Mouse (Mus musculus) neural tube, embryonic 11.5 days (tissue): Measurements from ENCODE around the gene Paxx. TPM values are rescaled to one million over a fixed set of nuclear protein-coding genes. Genes with fewer than 3 reads are reported as not detected.

Source experiments
- ATAC-seq: fragments of 200-750 bp; cut with Nextera tagmentation; 2 replicates; pipeline ENCODE4 v1.8.0; 2017; ENCODE audit warnings: moderate number of reproducible peaks, mild to moderate bottlenecking, moderate TSS enrichment, moderate library complexity; ENCODE audit not compliant: insufficient read depth, low FRiP score, low TSS enrichment
- DNase-seq: peaks from one replicate; pipeline ENCODE4 v3.0.0-alpha.2; 2015; ENCODE audit warnings: low spot score
- H3K27ac ChIP-seq: fragments of 300-500 bp; sonication (generic); 2 replicates; pipeline ENCODE4 v1.5.1; 2014; ENCODE audit warnings: low read depth, mild to moderate bottlenecking, low read length
- H3K27me3 ChIP-seq: fragments of 300-500 bp; sonication (generic); 2 replicates; pipeline ENCODE4 v1.6.1; 2014; ENCODE audit warnings: mild to moderate bottlenecking, low read length, mixed read lengths; ENCODE audit not compliant: control insufficient read depth, insufficient read depth
- H3K36me3 ChIP-seq: fragments of 300-500 bp; sonication (generic); 2 replicates; pipeline ENCODE4 v1.6.1; 2014; ENCODE audit warnings: mild to moderate bottlenecking, low read length, moderate library complexity, mixed read lengths; ENCODE audit not compliant: control insufficient read depth, insufficient read depth
- H3K4me1 ChIP-seq: fragments of 300-500 bp; sonication (generic); 2 replicates; pipeline ENCODE4 v1.6.1; 2014; ENCODE audit warnings: low read length, mixed read lengths; ENCODE audit not compliant: control insufficient read depth, insufficient read depth
- H3K4me2 ChIP-seq: fragments of 300-500 bp; sonication (generic); 2 replicates; pipeline ENCODE4 v1.6.1; 2014; ENCODE audit warnings: low read depth, mild to moderate bottlenecking, moderate library complexity
- H3K4me3 ChIP-seq: fragments of 300-500 bp; sonication (generic); 2 replicates; pipeline ENCODE4 v1.5.1; 2014; ENCODE audit warnings: low read depth, low read length
- H3K9ac ChIP-seq: fragments of 300-500 bp; sonication (generic); 2 replicates; pipeline ENCODE4 v1.6.1; 2014; ENCODE audit warnings: mild to moderate bottlenecking, low read length
- H3K9me3 ChIP-seq: fragments of 300-500 bp; sonication (generic); 2 replicates; pipeline ENCODE4 v1.6.1; 2016; ENCODE audit warnings: low read length; ENCODE audit not compliant: control insufficient read depth
- WGBS: fragments of 180-500 bp; shearing (Covaris S2); extraction: QIAGEN DNeasy Blood & Tissue Kit; methylation state at CpG from one replicate; pipeline ENCODE4 v1.1.7; 2014; 5-methylcytosine and 5-hydroxymethylcytosine counted together
- polyA plus RNA-seq: library from polyadenylated mRNA; unstranded; fragments of >200 nt; fragmentation: Nextera tagmentation; extraction: Ambion mirVana; gene quantifications from 2 replicates; pipeline ENCODE4 v1.2.1, GENCODE M21; 2014

Gene Paxx
- 22.0 and 26.3 TPM in 2 replicates for polyA plus RNA-seq

- DNase-seq: peak; percentile 90
- Histone ChIP-seq H3K4me3 (peak within 1 kb of the TSS; percentile 73), H3K9ac (peak within 1 kb of the TSS; percentile 56), H3K4me1 (peaks cover 5% of the 10 kb centered on the region), H3K9me3 (no peaks in the 10 kb centered on the region), H3K27me3 (no peaks in the 10 kb centered on the region), H3K4me2 (peak within 1 kb of the TSS; percentile 67), H3K27ac (peak within 1 kb of the TSS; percentile 68; the same call in 1 of the 2 replicates), H3K36me3 (no peaks in the 10 kb centered on the region; the same call in 1 of the 2 replicates)
- WGBS: 1% methylated on average over 48 of the region's 48 CpGs
- peak; percentile 87 for ATAC-seq
These were observed at the start of gene Paxx for GRCm38 (mm10) chr2:25460551-25461309. TSS of gene Paxx (minus strand) at chr2:25461094.

- WGBS: 68% methylated on average over 3 of the region's 3 CpGs
- H3K27ac ChIP-seq: no peak overlapping the region
These were observed 49.0 kb upstream of the Paxx start for GRCm38 (mm10) chr2:25509912-25510311.

GRCm38 (mm10) chr2:25506964-25507363 lies 46.1 kb upstream of the Paxx start:
- H3K27ac ChIP-seq: no peak overlapping the region
- no peak overlapping the region for H3K4me2 ChIP-seq
- ATAC-seq: no peak
- H3K27me3 ChIP-seq: no peaks in the 10 kb centered on the region
- no peak overlapping the region for H3K4me3 ChIP-seq
- WGBS: 37% methylated on average over 5 of the region's 5 CpGs
- peaks cover 9% of the 10 kb centered on the region for H3K36me3 ChIP-seq
- no peak for DNase-seq
- H3K9ac ChIP-seq: no peak overlapping the region
- H3K9me3 ChIP-seq: no peaks in the 10 kb centered on the region
- H3K4me1 ChIP-seq: 0 out of 2 replicates have a peak, but pooled peaks cover 1% of the 10 kb centered on the region

More at GRCm38 (mm10) chr2:25509912-25510311, 49.0 kb upstream of the Paxx start:
- no peaks in the 10 kb centered on the region for H3K27me3 ChIP-seq
- ATAC-seq (no peak), DNase-seq (no peak)
- peaks cover 4% of the 10 kb centered on the region for H3K36me3 ChIP-seq
- no peak overlapping the region for H3K9ac ChIP-seq
- H3K9me3 ChIP-seq: no peaks in the 10 kb centered on the region
- H3K4me3 ChIP-seq: no peak overlapping the region
- H3K4me1 ChIP-seq: no peaks in the 10 kb centered on the region
- H3K4me2 ChIP-seq: no peak overlapping the region

- DNase-seq (no peak), ATAC-seq (no peak)
- H3K27ac ChIP-seq: no peak overlapping the region
- H3K4me2 ChIP-seq: no peak overlapping the region
- peaks cover 8% of the 10 kb centered on the region; the same call in 1 of the 2 replicates for H3K4me1 ChIP-seq
- WGBS: 95% methylated on average over 4 of the region's 4 CpGs
- H3K27me3 ChIP-seq: no peaks in the 10 kb centered on the region
- H3K4me3 ChIP-seq: no peak overlapping the region
- peaks cover 9% of the 10 kb centered on the region for H3K36me3 ChIP-seq
- no peaks in the 10 kb centered on the region for H3K9me3 ChIP-seq
- no peak overlapping the region for H3K9ac ChIP-seq
These were observed 45.0 kb upstream of the Paxx start for GRCm38 (mm10) chr2:25505860-25506259.

GRCm38 (mm10) chr2:25505000-25505399 lies 44.1 kb upstream of the Paxx start:
- WGBS: 71% methylated on average over 1 of the region's 1 CpGs
- Histone ChIP-seq H3K9ac (no peak overlapping the region), H3K9me3 (no peaks in the 10 kb centered on the region), H3K36me3 (peaks cover 9% of the 10 kb centered on the region), H3K4me3 (no peak overlapping the region), H3K27me3 (no peaks in the 10 kb centered on the region), H3K4me2 (no peak overlapping the region), H3K4me1 (peaks cover 8% of the 10 kb centered on the region; the same call in 1 of the 2 replicates), H3K27ac (no peak overlapping the region)
- DNase-seq (no peak), ATAC-seq (no peak)

GRCm38 (mm10) chr2:25504538-25504937 lies 43.6 kb upstream of the Paxx start:
- Histone ChIP-seq H3K9me3 (no peaks in the 10 kb centered on the region), H3K27me3 (no peaks in the 10 kb centered on the region), H3K36me3 (peaks cover 9% of the 10 kb centered on the region), H3K4me3 (no peak overlapping the region), H3K27ac (no peak overlapping the region), H3K9ac (no peak overlapping the region), H3K4me2 (no peak overlapping the region), H3K4me1 (peaks cover 8% of the 10 kb centered on the region; the same call in 1 of the 2 replicates)
- 98% methylated on average over 19 of the region's 19 CpGs for WGBS
- no peak for DNase-seq
- ATAC-seq: no peak

GRCm38 (mm10) chr2:25502726-25503125 lies 41.8 kb upstream of the Paxx start:
- no peak overlapping the region for H3K4me3 ChIP-seq
- H3K4me2 ChIP-seq: no peak overlapping the region
- WGBS: 87% methylated on average over 3 of the region's 3 CpGs

GRCm38 (mm10) chr2:25501593-25502486 lies 40.9 kb upstream of the Paxx start, which contains the start of gene C8g:
TSS of gene C8g (minus strand) at chr2:25501719.
- Histone ChIP-seq H3K4me1 (peaks cover 8% of the 10 kb centered on the region; the same call in 1 of the 2 replicates), H3K4me3 (peak within 1 kb of the TSS; percentile 67), H3K27ac (no peak within 1 kb of the TSS), H3K27me3 (no peaks in the 10 kb centered on the region), H3K4me2 (peak within 1 kb of the TSS; percentile 84), H3K9ac (peak within 1 kb of the TSS; percentile 78), H3K9me3 (no peaks in the 10 kb centered on the region), H3K36me3 (peaks cover 9% of the 10 kb centered on the region)
- DNase-seq: no peak
- 80% methylated on average over 20 of the region's 20 CpGs for WGBS
- ATAC-seq: no peak

More at GRCm38 (mm10) chr2:25502726-25503125, 41.8 kb upstream of the Paxx start:
- Histone ChIP-seq H3K27ac (no peak overlapping the region), H3K4me1 (peaks cover 8% of the 10 kb centered on the region; the same call in 1 of the 2 replicates), H3K36me3 (peaks cover 9% of the 10 kb centered on the region), H3K9ac (no peak overlapping the region), H3K9me3 (no peaks in the 10 kb centered on the region), H3K27me3 (no peaks in the 10 kb centered on the region)
- DNase-seq (no peak), ATAC-seq (no peak)
